Mouse (Mus musculus) heart, postnatal 0 days (tissue): ENCODE results near the gene Med27. TPM values are rescaled to one million over a fixed set of nuclear protein-coding genes. Genes with fewer than 3 reads are reported as not detected.

ENCODE experiments used
- ATAC-seq: fragments of 200-750 bp; cut with Nextera tagmentation; 2 replicates; pipeline ENCODE4 v1.8.0; 2017; ENCODE audit warnings: low read depth, moderate number of reproducible peaks, moderate library complexity; ENCODE audit not compliant: insufficient read depth
- DNase-seq: peaks from one replicate; pipeline ENCODE4 v3.0.0-alpha.2; 2016; ENCODE audit warnings: low spot score
- H3K27ac ChIP-seq: fragments of 300-500 bp; sonication (generic); 2 replicates; pipeline ENCODE4 v1.5.1; 2014; ENCODE audit warnings: low read depth, mild to moderate bottlenecking
- H3K27me3 ChIP-seq: fragments of 300-500 bp; sonication (generic); 2 replicates; pipeline ENCODE4 v1.6.1; 2014; ENCODE audit warnings: low read length, mixed read lengths; ENCODE audit not compliant: control insufficient read depth, insufficient read depth
- H3K36me3 ChIP-seq: fragments of 300-500 bp; sonication (generic); replicated peaks from 2 replicates; pipeline ENCODE4 v1.6.1; 2014; ENCODE audit warnings: low read length, mixed read lengths; ENCODE audit not compliant: control insufficient read depth, insufficient read depth
- H3K4me1 ChIP-seq: fragments of 300-500 bp; sonication (generic); 2 replicates; pipeline ENCODE4 v1.6.1; 2014; ENCODE audit warnings: antibody characterized with exemption; ENCODE audit not compliant: control insufficient read depth, insufficient read depth
- H3K4me2 ChIP-seq: fragments of 300-500 bp; sonication (generic); 2 replicates; pipeline ENCODE4 v1.6.1; 2014; ENCODE audit warnings: low read depth, mild to moderate bottlenecking, low read length, moderate library complexity
- H3K4me3 ChIP-seq: fragments of 300-500 bp; sonication (generic); 2 replicates; pipeline ENCODE4 v1.5.1; 2014; ENCODE audit warnings: low read depth, low read length
- H3K9ac ChIP-seq: fragments of 300-500 bp; sonication (generic); replicated peaks from 2 replicates; pipeline ENCODE4 v1.6.1; 2014; ENCODE audit warnings: low read depth, low read length, mixed read lengths
- H3K9me3 ChIP-seq: fragments of 300-500 bp; sonication (generic); replicated peaks from 2 replicates; pipeline ENCODE4 v1.6.1; 2016; ENCODE audit warnings: low read length; ENCODE audit not compliant: control insufficient read depth
- CTCF ChIP-seq: IDR thresholded peaks from 2 replicates; pipeline ENCODE4 v1.5.1; 2016; ENCODE audit warnings: antibody characterized with exemption, control low read depth, low read depth
- EP300 ChIP-seq: IDR thresholded peaks from 2 replicates; pipeline ENCODE4 v1.6.1; 2016; ENCODE audit warnings: antibody characterized with exemption, low read depth
- WGBS: fragments of 180-500 bp; shearing (Covaris S2); extraction: QIAGEN DNeasy Blood & Tissue Kit; methylation state at CpG from one replicate; pipeline ENCODE4 v1.1.7; 2014; 5-methylcytosine and 5-hydroxymethylcytosine counted together
- polyA plus RNA-seq: library from polyadenylated mRNA; unstranded; fragments of >200 nt; fragmentation: Nextera tagmentation; extraction: Ambion mirVana; gene quantifications from 2 replicates; pipeline ENCODE4 v1.2.1, GENCODE M21; 2015
- total RNA-seq: library from RNA; depleted of rRNA; stranded (reverse); fragments of >200 nt; gene quantifications from 2 replicates; pipeline ENCODE4 v1.2.3, GENCODE M21; 2014; ENCODE audit warnings: low replicate concordance

Med27 gene
- total and polyA plus RNA-seq, 2 experiments from 2014 or later = 26.6 to 52.6 TPM

- WGBS = 63% methylated on average over 9 of the region's 9 CpGs
- H3K36me3 ChIP-seq = no peaks in the 10 kb centered on the region
- no peaks in the 10 kb centered on the region for H3K4me1 ChIP-seq
- TF ChIP-seq CTCF (no peak), EP300 (no peak)
- H3K9ac ChIP-seq = no peak overlapping the region
- no peaks in the 10 kb centered on the region for H3K9me3 ChIP-seq
- no peak for ATAC-seq
- no peak overlapping the region for H3K27ac ChIP-seq
- no peaks in the 10 kb centered on the region for H3K27me3 ChIP-seq
- H3K4me2 ChIP-seq = no peak overlapping the region
- no peak overlapping the region for H3K4me3 ChIP-seq
- no peak for DNase-seq
These were observed 110.2 kb downstream of the Med27 start for GRCm38 (mm10) chr2:29456631-29457320.

GRCm38 (mm10) chr2:29457677-29458076, 111.1 kb downstream of the Med27 start:
- ATAC-seq = no peak
- no peaks in the 10 kb centered on the region for H3K27me3 ChIP-seq
- 34% methylated on average over 2 of the region's 2 CpGs for WGBS
- no peak overlapping the region for H3K4me2 ChIP-seq
- no peak for TF ChIP-seq CTCF
- peaks cover 2% of the 10 kb centered on the region; the same call in 1 of the 2 replicates for H3K4me1 ChIP-seq
- no peak overlapping the region for H3K9ac ChIP-seq
- no peak overlapping the region for H3K27ac ChIP-seq
- DNase-seq = no peak
- H3K36me3 ChIP-seq = no peaks in the 10 kb centered on the region
- H3K9me3 ChIP-seq = no peaks in the 10 kb centered on the region
- H3K4me3 ChIP-seq = no peak overlapping the region

- Histone ChIP-seq H3K36me3 (no peaks in the 10 kb centered on the region), H3K27me3 (no peaks in the 10 kb centered on the region), H3K4me1 (peaks cover 9% of the 10 kb centered on the region; the same call in 1 of the 2 replicates), H3K9me3 (no peaks in the 10 kb centered on the region), H3K27ac (no peak overlapping the region), H3K4me2 (no peak overlapping the region), H3K4me3 (no peak overlapping the region), H3K9ac (no peak overlapping the region)
- DNase-seq = no peak
- no peak for ATAC-seq
- TF ChIP-seq CTCF (no peak), EP300 (no peak)
- 94% methylated on average over 3 of the region's 3 CpGs for WGBS
These were observed 111.8 kb downstream of the Med27 start for GRCm38 (mm10) chr2:29458346-29458950.

- TF ChIP-seq CTCF (no peak), EP300 (no peak)
- DNase-seq = no peak
- 43% methylated on average over 1 of the region's 1 CpGs for WGBS
These were observed 113.0 kb downstream of the Med27 start for GRCm38 (mm10) chr2:29459648-29460047.

GRCm38 (mm10) chr2:29461841-29462240, 115.2 kb downstream of the Med27 start:
- no peak for TF ChIP-seq EP300
- WGBS = 93% methylated on average over 2 of the region's 2 CpGs
- Histone ChIP-seq H3K9me3 (no peaks in the 10 kb centered on the region), H3K36me3 (no peaks in the 10 kb centered on the region), H3K4me1 (peaks cover 22% of the 10 kb centered on the region), H3K4me2 (no peak overlapping the region), H3K27ac (no peak overlapping the region), H3K27me3 (no peaks in the 10 kb centered on the region), H3K4me3 (no peak overlapping the region), H3K9ac (no peak overlapping the region)
- DNase-seq (no peak), ATAC-seq (no peak)

More at GRCm38 (mm10) chr2:29459648-29460047, 113.0 kb downstream of the Med27 start:
- H3K27ac ChIP-seq = no peak overlapping the region
- no peak overlapping the region for H3K4me3 ChIP-seq
- peaks cover 9% of the 10 kb centered on the region; the same call in 1 of the 2 replicates for H3K4me1 ChIP-seq
- no peaks in the 10 kb centered on the region for H3K36me3 ChIP-seq
- H3K9ac ChIP-seq = no peak overlapping the region
- ATAC-seq = no peak
- no peaks in the 10 kb centered on the region for H3K27me3 ChIP-seq
- no peak overlapping the region for H3K4me2 ChIP-seq
- no peaks in the 10 kb centered on the region for H3K9me3 ChIP-seq
